Mouse (Mus musculus) testis, adult 2 months (tissue): ENCODE data around the gene Rbfox3.

Experiments used
- CTCF ChIP-seq: fragments of 200-500 bp; IDR thresholded peaks from 2 replicates; pipeline ENCODE4 v1.5.1; 2012; ENCODE audit warnings: low read depth, mild to moderate bottlenecking, inconsistent platforms, low read length, moderate library complexity; ENCODE audit not compliant: control insufficient read depth, insufficient read depth, insufficient replicate concordance
- POLR2A ChIP-seq: fragments of 200-500 bp; IDR thresholded peaks from 2 replicates; pipeline ENCODE4 v1.6.1; 2012; ENCODE audit warnings: low read depth, mild to moderate bottlenecking, inconsistent platforms, low read length, moderate library complexity; ENCODE audit not compliant: control insufficient read depth

DNA sequence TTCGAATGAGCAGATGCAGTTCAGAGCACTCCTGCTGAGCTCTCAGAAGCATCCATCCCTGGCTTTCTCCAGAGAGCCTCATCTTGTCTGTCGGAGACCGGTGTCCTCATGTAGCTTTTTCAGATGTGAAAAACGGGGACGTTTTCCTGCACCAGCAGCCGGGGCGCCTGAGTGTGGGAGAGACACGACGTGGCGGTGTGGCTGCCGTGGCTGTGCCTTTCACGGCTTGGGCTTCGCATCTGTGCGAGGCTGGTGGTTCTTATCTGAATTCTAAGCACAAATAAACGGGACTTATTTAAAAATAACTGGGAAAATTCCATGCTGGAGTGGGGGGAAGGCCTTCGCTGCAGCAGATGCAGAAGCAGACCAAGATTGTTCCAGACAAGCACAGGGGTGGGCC is 26.3 kb downstream of the Rbfox3 start:
- TF ChIP-seq CTCF, result no peak
- TF ChIP-seq POLR2A, result no peak
